Mouse (Mus musculus): ENCODE results near the gene Foxred1. TPM values are rescaled to one million over a fixed set of nuclear protein-coding genes. Genes with fewer than 3 reads are reported as not detected.

Foxred1 gene
- polyA plus RNA-seq, 1 experiment, result 18.6 TPM

GRCm38 (mm10) chr9:35238915-35239571 lies 28.2 kb upstream of the Foxred1 start:
- no peak overlapping the region for H3K4me3 ChIP-seq
- peaks cover 7% of the 10 kb centered on the region for H3K79me2 ChIP-seq (ENCODE audit: control insufficient read depth, insufficient read depth)
- peaks cover 13% of the 10 kb centered on the region for H3K36me3 ChIP-seq (ENCODE audit: control insufficient read depth, insufficient read depth)
- no peak overlapping the region for H3ac ChIP-seq (ENCODE audit: control insufficient read depth, insufficient read length)
- no peaks in the 10 kb centered on the region for H3K27me3 ChIP-seq (ENCODE audit: control insufficient read depth, insufficient read depth, insufficient read length)
- no peak overlapping the region for H3K4me2 ChIP-seq (ENCODE audit: low read depth)
- TF ChIP-seq POLR2AphosphoS2 (IDR thresholded peaks at IDR 0.05; ENCODE audit: insufficient read length, low read depth) (no peak), MYOD1 (IDR thresholded peaks at IDR 0.05; ENCODE audit: control insufficient read depth in 1 of 3, insufficient read length in 2 of 3, low read depth in 2 of 3) (no peak), USF1 (IDR thresholded peaks at IDR 0.05; ENCODE audit: low read depth) (no peak)

- H3ac ChIP-seq (ENCODE audit: control insufficient read depth, insufficient read length), result no peak overlapping the region
- TF ChIP-seq MAX (IDR thresholded peaks at IDR 0.05; ENCODE audit: low read depth) (no peak), E2F4 (IDR thresholded peaks at IDR 0.05; ENCODE audit: insufficient read depth) (no peak), TCF3 (IDR thresholded peaks at IDR 0.05; ENCODE audit: insufficient read length, low read depth) (no peak), MYOG (IDR thresholded peaks at IDR 0.05; ENCODE audit: control insufficient read depth in 1 of 3, insufficient read depth in 1 of 3, insufficient read length in 2 of 3, low read depth in 2 of 3) (no peak), USF1 (IDR thresholded peaks at IDR 0.05; ENCODE audit: low read depth) (no peak), CEBPB (IDR thresholded peaks at IDR 0.05; ENCODE audit: insufficient read depth, poor library complexity, severe bottlenecking) (no peak), TCF12 (IDR thresholded peaks at IDR 0.05; ENCODE audit: insufficient read depth, poor library complexity, severe bottlenecking) (no peak), REST (IDR thresholded peaks at IDR 0.05; ENCODE audit: insufficient read depth, insufficient read length) (no peak)
Measured at GRCm38 (mm10) chr9:35238371-35238770, 27.5 kb upstream of the Foxred1 start.

GRCm38 (mm10) chr9:35235996-35236395 lies 25.1 kb upstream of the Foxred1 start:
- no peak overlapping the region for H3K4me3 ChIP-seq
- H3ac ChIP-seq (ENCODE audit: control insufficient read depth, insufficient read length), result no peak overlapping the region
- TF ChIP-seq MYOG (IDR thresholded peaks at IDR 0.05; ENCODE audit: control insufficient read depth in 1 of 3, insufficient read depth in 1 of 3, insufficient read length in 2 of 3, low read depth in 2 of 3) (no peak), TCF3 (IDR thresholded peaks at IDR 0.05; ENCODE audit: insufficient read length, low read depth) (no peak), USF1 (IDR thresholded peaks at IDR 0.05; ENCODE audit: low read depth) (no peak), REST (IDR thresholded peaks at IDR 0.05; ENCODE audit: insufficient read depth, insufficient read length) (no peak), SRF (IDR thresholded peaks at IDR 0.05; ENCODE audit: control insufficient read depth, insufficient read length, low read depth) (no peak), POLR2AphosphoS2 (IDR thresholded peaks at IDR 0.05; ENCODE audit: insufficient read length, low read depth) (no peak), MYOD1 (IDR thresholded peaks at IDR 0.05; ENCODE audit: control insufficient read depth in 1 of 3, insufficient read length in 2 of 3, low read depth in 2 of 3) (no peak), MAX (IDR thresholded peaks at IDR 0.05; ENCODE audit: low read depth) (no peak), E2F4 (IDR thresholded peaks at IDR 0.05; ENCODE audit: insufficient read depth) (no peak), POLR2A (IDR thresholded peaks at IDR 0.05; ENCODE audit: insufficient read length, low read depth) (no peak), TCF12 (IDR thresholded peaks at IDR 0.05; ENCODE audit: insufficient read depth, poor library complexity, severe bottlenecking) (no peak)
- no peaks in the 10 kb centered on the region for H3K27me3 ChIP-seq (ENCODE audit: control insufficient read depth, insufficient read depth, insufficient read length)
- H3K79me2 ChIP-seq (ENCODE audit: control insufficient read depth, insufficient read depth), result peaks cover 7% of the 10 kb centered on the region
- H3K36me3 ChIP-seq (ENCODE audit: control insufficient read depth, insufficient read depth), result peaks cover 25% of the 10 kb centered on the region
- H3K4me2 ChIP-seq (ENCODE audit: low read depth), result no peak overlapping the region

More at GRCm38 (mm10) chr9:35238371-35238770, 27.5 kb upstream of the Foxred1 start:
- Histone ChIP-seq H3K27me3 (ENCODE audit: control insufficient read depth, insufficient read depth, insufficient read length) (no peaks in the 10 kb centered on the region), H3K4me2 (ENCODE audit: low read depth) (no peak overlapping the region), H3K36me3 (ENCODE audit: control insufficient read depth, insufficient read depth) (peaks cover 10% of the 10 kb centered on the region), H3K4me3 (no peak overlapping the region), H3K79me2 (ENCODE audit: control insufficient read depth, insufficient read depth) (peaks cover 7% of the 10 kb centered on the region)

GRCm38 (mm10) chr9:35228671-35229070 lies 17.8 kb upstream of the Foxred1 start:
- H3K79me2 ChIP-seq (ENCODE audit: control insufficient read depth, insufficient read depth), result no peaks in the 10 kb centered on the region
- peaks cover 18% of the 10 kb centered on the region for H3K36me3 ChIP-seq (ENCODE audit: control insufficient read depth, insufficient read depth)
- H3ac ChIP-seq (ENCODE audit: control insufficient read depth, insufficient read length), result no peak overlapping the region

GRCm38 (mm10) chr9:35223466-35223865 lies 12.6 kb upstream of the Foxred1 start:
- H3K36me3 ChIP-seq (ENCODE audit: control insufficient read depth, insufficient read depth), result peaks cover 12% of the 10 kb centered on the region
- TF ChIP-seq TCF12 (IDR thresholded peaks at IDR 0.05; ENCODE audit: insufficient read depth, poor library complexity, severe bottlenecking) (no peak), USF1 (IDR thresholded peaks at IDR 0.05; ENCODE audit: low read depth) (no peak), MYOG (IDR thresholded peaks at IDR 0.05; ENCODE audit: control insufficient read depth in 1 of 3, insufficient read depth in 1 of 3, insufficient read length in 2 of 3, low read depth in 2 of 3) (no peak), POLR2AphosphoS2 (IDR thresholded peaks at IDR 0.05; ENCODE audit: insufficient read length, low read depth) (no peak), TCF3 (IDR thresholded peaks at IDR 0.05; ENCODE audit: insufficient read length, low read depth) (no peak), E2F4 (IDR thresholded peaks at IDR 0.05; ENCODE audit: insufficient read depth) (no peak), POLR2A (IDR thresholded peaks at IDR 0.05; ENCODE audit: insufficient read length, low read depth) (no peak), MAX (IDR thresholded peaks at IDR 0.05; ENCODE audit: low read depth) (no peak), MYOD1 (IDR thresholded peaks at IDR 0.05; ENCODE audit: control insufficient read depth in 1 of 3, insufficient read length in 2 of 3, low read depth in 2 of 3) (no peak), CEBPB (IDR thresholded peaks at IDR 0.05; ENCODE audit: insufficient read depth, poor library complexity, severe bottlenecking) (no peak), SRF (IDR thresholded peaks at IDR 0.05; ENCODE audit: control insufficient read depth, insufficient read length, low read depth) (no peak)
- no peak overlapping the region for H3ac ChIP-seq (ENCODE audit: control insufficient read depth, insufficient read length)
- H3K79me2 ChIP-seq (ENCODE audit: control insufficient read depth, insufficient read depth), result no peaks in the 10 kb centered on the region
- H3K27me3 ChIP-seq (ENCODE audit: control insufficient read depth, insufficient read depth, insufficient read length), result no peaks in the 10 kb centered on the region
- H3K4me2 ChIP-seq (ENCODE audit: low read depth), result no peak overlapping the region
- no peak overlapping the region for H3K4me3 ChIP-seq

More at GRCm38 (mm10) chr9:35228671-35229070, 17.8 kb upstream of the Foxred1 start:
- Histone ChIP-seq H3K4me3 (no peak overlapping the region), H3K27me3 (ENCODE audit: control insufficient read depth, insufficient read depth, insufficient read length) (no peaks in the 10 kb centered on the region), H3K4me2 (ENCODE audit: low read depth) (no peak overlapping the region)
- TF ChIP-seq POLR2A (IDR thresholded peaks at IDR 0.05; ENCODE audit: insufficient read length, low read depth), result no peak
- no peak for TF ChIP-seq POLR2AphosphoS2 (IDR thresholded peaks at IDR 0.05; ENCODE audit: insufficient read length, low read depth)
- TF ChIP-seq SRF (IDR thresholded peaks at IDR 0.05; ENCODE audit: control insufficient read depth, insufficient read length, low read depth), result no peak
- TF ChIP-seq TCF12 (IDR thresholded peaks at IDR 0.05; ENCODE audit: insufficient read depth, poor library complexity, severe bottlenecking), result no peak
- TF ChIP-seq USF1 (IDR thresholded peaks at IDR 0.05; ENCODE audit: low read depth), result no peak
- TF ChIP-seq E2F4 (IDR thresholded peaks at IDR 0.05; ENCODE audit: insufficient read depth), result no peak
- TF ChIP-seq MAX (IDR thresholded peaks at IDR 0.05; ENCODE audit: low read depth), result no peak
- TF ChIP-seq REST (IDR thresholded peaks at IDR 0.05; ENCODE audit: insufficient read depth, insufficient read length), result no peak
- no peak for TF ChIP-seq MYOG (IDR thresholded peaks at IDR 0.05; ENCODE audit: control insufficient read depth in 1 of 3, insufficient read depth in 1 of 3, insufficient read length in 2 of 3, low read depth in 2 of 3)
- TF ChIP-seq CEBPB (IDR thresholded peaks at IDR 0.05; ENCODE audit: insufficient read depth, poor library complexity, severe bottlenecking), result no peak
- TF ChIP-seq MYOD1 (IDR thresholded peaks at IDR 0.05; ENCODE audit: control insufficient read depth in 1 of 3, insufficient read length in 2 of 3, low read depth in 2 of 3), result no peak
- no peak for TF ChIP-seq TCF3 (IDR thresholded peaks at IDR 0.05; ENCODE audit: insufficient read length, low read depth)
